Mouse (Mus musculus) hindbrain, embryonic 11.5 days (tissue): ENCODE data around the gene Pold1. TPM values are rescaled to one million over a fixed set of nuclear protein-coding genes. Genes with fewer than 3 reads are reported as not detected.

Source experiments
- ATAC-seq: fragments of 200-750 bp; cut with Nextera tagmentation; 2 replicates; pipeline ENCODE4 v1.8.0; 2017; ENCODE audit warnings: mild to moderate bottlenecking, moderate TSS enrichment, moderate library complexity; ENCODE audit not compliant: low FRiP score
- DNase-seq: peaks from one replicate; pipeline ENCODE4 v3.0.0-alpha.2; 2015; ENCODE audit warnings: low spot score
- H3K27ac ChIP-seq: fragments of 300-500 bp; sonication (generic); 2 replicates; pipeline ENCODE4 v1.5.1; 2014; ENCODE audit warnings: mild to moderate bottlenecking, low read depth, low read length
- H3K27me3 ChIP-seq: fragments of 300-500 bp; sonication (generic); 2 replicates; pipeline ENCODE4 v1.6.1; 2014; ENCODE audit warnings: mild to moderate bottlenecking, low read length, moderate library complexity, mixed read lengths; ENCODE audit not compliant: control insufficient read depth, insufficient read depth
- H3K36me3 ChIP-seq: fragments of 300-500 bp; sonication (generic); 2 replicates; pipeline ENCODE4 v1.6.1; 2014; ENCODE audit warnings: mild to moderate bottlenecking, low read length, moderate library complexity, mixed read lengths; ENCODE audit not compliant: control insufficient read depth, insufficient read depth
- H3K4me1 ChIP-seq: fragments of 300-500 bp; sonication (generic); replicated peaks from 2 replicates; pipeline ENCODE4 v1.6.1; 2014; ENCODE audit warnings: low read length, mixed read lengths; ENCODE audit not compliant: control insufficient read depth, insufficient read depth
- H3K4me2 ChIP-seq: fragments of 300-500 bp; sonication (generic); replicated peaks from 2 replicates; pipeline ENCODE4 v1.6.1; 2014; ENCODE audit warnings: mild to moderate bottlenecking, low read depth, low read length
- H3K4me3 ChIP-seq: fragments of 300-500 bp; sonication (generic); 2 replicates; pipeline ENCODE4 v1.5.1; 2014; ENCODE audit warnings: low read depth, low read length
- H3K9ac ChIP-seq: fragments of 300-500 bp; sonication (generic); 2 replicates; pipeline ENCODE4 v1.6.1; 2014; ENCODE audit warnings: low read depth, low read length
- H3K9me3 ChIP-seq: fragments of 300-500 bp; sonication (generic); 2 replicates; pipeline ENCODE4 v1.6.1; 2016; ENCODE audit warnings: low read length; ENCODE audit not compliant: control insufficient read depth
- WGBS: fragments of 180-500 bp; shearing (Covaris S2); extraction: QIAGEN DNeasy Blood & Tissue Kit; methylation state at CpG from one replicate; pipeline ENCODE4 v1.1.7; 2014; 5-methylcytosine and 5-hydroxymethylcytosine counted together
- polyA plus RNA-seq: library from polyadenylated mRNA; unstranded; fragments of >200 nt; fragmentation: Nextera tagmentation; extraction: Ambion mirVana; gene quantifications from 2 replicates; pipeline ENCODE4 v1.2.1, GENCODE M21; 2014

Gene Pold1
- polyA plus RNA-seq, 1 experiment from 2014 or later: 40.9 TPM

- Histone ChIP-seq H3K4me2 (no peak overlapping the region), H3K9me3 (no peaks in the 10 kb centered on the region), H3K27ac (no peak overlapping the region), H3K9ac (no peak overlapping the region), H3K4me3 (no peak overlapping the region), H3K4me1 (no peaks in the 10 kb centered on the region), H3K27me3 (peaks cover 3% of the 10 kb centered on the region; the same call in 1 of the 2 replicates), H3K36me3 (no peaks in the 10 kb centered on the region)
- ATAC-seq (no peak), DNase-seq (no peak)
Measured at GRCm38 (mm10) chr7:44507491-44507890, 41.2 kb downstream of the Pold1 start.

- H3K4me1 ChIP-seq: no peaks in the 10 kb centered on the region
- ATAC-seq (peak; percentile 56; the same call in 1 of the 2 replicates), DNase-seq (peak; percentile 81)
- 39% methylated on average over 5 of the region's 5 CpGs for WGBS
- H3K4me2 ChIP-seq: no peak overlapping the region
- H3K36me3 ChIP-seq: no peaks in the 10 kb centered on the region
- no peak overlapping the region for H3K9ac ChIP-seq
- no peak overlapping the region for H3K27ac ChIP-seq
- H3K9me3 ChIP-seq: no peaks in the 10 kb centered on the region
- no peaks in the 10 kb centered on the region for H3K27me3 ChIP-seq
- no peak overlapping the region for H3K4me3 ChIP-seq
Measured at GRCm38 (mm10) chr7:44501563-44502115, 47.0 kb downstream of the Pold1 start.

GRCm38 (mm10) chr7:44500046-44500445 is 48.6 kb downstream of the Pold1 start:
- H3K4me1 ChIP-seq: peaks cover 4% of the 10 kb centered on the region; the same call in 1 of the 2 replicates
- WGBS: 59% methylated on average over 19 of the region's 20 CpGs

GRCm38 (mm10) chr7:44498922-44499321 is 49.7 kb downstream of the Pold1 start:
- Histone ChIP-seq H3K9me3 (no peaks in the 10 kb centered on the region), H3K36me3 (no peaks in the 10 kb centered on the region), H3K9ac (no peak overlapping the region), H3K27me3 (no peaks in the 10 kb centered on the region), H3K4me2 (no peak overlapping the region), H3K4me1 (peaks cover 4% of the 10 kb centered on the region; the same call in 1 of the 2 replicates), H3K27ac (no peak overlapping the region), H3K4me3 (no peak overlapping the region)
- DNase-seq: no peak
- ATAC-seq: no peak
- 77% methylated on average over 1 of the region's 1 CpGs for WGBS

More at GRCm38 (mm10) chr7:44500046-44500445, 48.6 kb downstream of the Pold1 start:
- no peak overlapping the region for H3K9ac ChIP-seq
- H3K9me3 ChIP-seq: no peaks in the 10 kb centered on the region
- ATAC-seq: no peak
- DNase-seq: no peak
- H3K27me3 ChIP-seq: no peaks in the 10 kb centered on the region
- H3K36me3 ChIP-seq: no peaks in the 10 kb centered on the region
- H3K4me3 ChIP-seq: no peak overlapping the region
- H3K27ac ChIP-seq: no peak overlapping the region
- H3K4me2 ChIP-seq: no peak overlapping the region

GRCm38 (mm10) chr7:44497361-44498055 is 51.1 kb downstream of the Pold1 start:
- Histone ChIP-seq H3K36me3 (no peaks in the 10 kb centered on the region), H3K27me3 (no peaks in the 10 kb centered on the region), H3K4me3 (peak overlapping the region; percentile 77), H3K4me2 (peak overlapping the region; percentile 91), H3K9ac (peak overlapping the region; percentile 90), H3K4me1 (peaks cover 4% of the 10 kb centered on the region; the same call in 1 of the 2 replicates), H3K27ac (no peak overlapping the region), H3K9me3 (no peaks in the 10 kb centered on the region)
- ATAC-seq (no peak), DNase-seq (no peak)
- WGBS: 86% methylated on average over 10 of the region's 10 CpGs

GRCm38 (mm10) chr7:44496771-44497109 is 51.9 kb downstream of the Pold1 start:
- WGBS: under 1% methylated on average over 21 of the region's 26 CpGs
- Histone ChIP-seq H3K27me3 (no peaks in the 10 kb centered on the region), H3K4me2 (peak overlapping the region; percentile 91), H3K9ac (peak overlapping the region; percentile 90), H3K4me3 (peak overlapping the region; percentile 77), H3K27ac (peak overlapping the region; percentile 94), H3K4me1 (peaks cover 4% of the 10 kb centered on the region; the same call in 1 of the 2 replicates), H3K36me3 (no peaks in the 10 kb centered on the region), H3K9me3 (no peaks in the 10 kb centered on the region)
- DNase-seq: no peak
- ATAC-seq: no peak

GRCm38 (mm10) chr7:44495992-44496770 is 52.5 kb downstream of the Pold1 start, which contains the start of the genes Emc10 and Fam71e1:
Emc10 (minus strand) TSS chr7:44496529.
Fam71e1 (plus strand) TSS chr7:44496581.
- Histone ChIP-seq H3K9ac (peak within 1 kb of the TSS; percentile 90), H3K27me3 (no peaks in the 10 kb centered on the region), H3K9me3 (no peaks in the 10 kb centered on the region)

GRCm38 (mm10) chr7:44495086-44495485 is 53.6 kb downstream of the Pold1 start:
- H3K27me3 ChIP-seq: no peaks in the 10 kb centered on the region
- peak overlapping the region; percentile 77 for H3K4me3 ChIP-seq
- 91% methylated on average over 7 of the region's 7 CpGs for WGBS
- H3K4me2 ChIP-seq: peak overlapping the region; percentile 91
- DNase-seq (no peak), ATAC-seq (no peak)
- H3K36me3 ChIP-seq: no peaks in the 10 kb centered on the region
- H3K9ac ChIP-seq: peak overlapping the region; percentile 90; the same call in 1 of the 2 replicates
- no peaks in the 10 kb centered on the region for H3K9me3 ChIP-seq
- H3K27ac ChIP-seq: no peak overlapping the region
- peaks cover 4% of the 10 kb centered on the region; the same call in 1 of the 2 replicates for H3K4me1 ChIP-seq

More at GRCm38 (mm10) chr7:44495992-44496770, 52.5 kb downstream of the Pold1 start, which contains the start of the genes Emc10 and Fam71e1:
- Histone ChIP-seq H3K36me3 (no peaks in the 10 kb centered on the region), H3K4me2 (peak within 1 kb of the TSS; percentile 91), H3K4me3 (peak within 1 kb of the TSS; percentile 77), H3K27ac (peak within 1 kb of the TSS; percentile 94), H3K4me1 (peaks cover 4% of the 10 kb centered on the region; the same call in 1 of the 2 replicates)
- ATAC-seq (peak; percentile 97), DNase-seq (peak; percentile 100)
- WGBS: under 1% methylated on average over 58 of the region's 58 CpGs
